Mouse (Mus musculus) frontal cortex, postnatal 14 days (tissue): ENCODE measurements around the gene Uchl5.

Experiments
- DNase-seq, 2 experiments: peaks; one replicate each; pipeline ENCODE4 v3.0.0; 2022; ENCODE audit warnings: low spot score in 2 of 2

Uchl5 gene

GRCm38 (mm10) chr1:143803537-143803936 lies 26.5 kb downstream of the Uchl5 start:
- DNase-seq = no peak

GRCm38 (mm10) chr1:143809062-143809461 lies 32.0 kb downstream of the Uchl5 start:
- no peak for DNase-seq

- peak; percentile 21 to 63 for DNase-seq
These were observed 36.7 kb downstream of the Uchl5 start for GRCm38 (mm10) chr1:143813676-143814360.

- DNase-seq = no peak
These were observed 43.2 kb downstream of the Uchl5 start for GRCm38 (mm10) chr1:143820096-143820877.

DNA sequence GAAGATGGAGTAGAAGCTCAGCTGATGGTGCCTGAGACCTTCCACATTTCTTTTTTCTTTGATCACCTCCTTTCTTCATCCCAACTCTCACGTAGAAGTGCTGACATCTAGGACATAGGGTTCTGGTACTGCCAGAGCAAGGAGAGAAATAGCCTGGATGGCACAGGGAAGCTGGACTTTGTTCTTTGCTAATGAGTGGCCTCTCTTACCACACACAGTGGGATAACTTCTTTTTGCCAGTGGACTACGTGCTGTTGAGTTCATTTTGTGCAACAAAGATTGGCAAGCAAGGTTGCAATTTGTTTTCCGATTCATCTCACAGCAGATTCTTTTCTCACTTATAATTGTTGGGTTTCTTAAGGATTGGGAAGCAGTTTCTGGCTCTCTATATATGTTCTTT lies 45.6 kb downstream of the Uchl5 start:
- no peak for DNase-seq

DNA sequence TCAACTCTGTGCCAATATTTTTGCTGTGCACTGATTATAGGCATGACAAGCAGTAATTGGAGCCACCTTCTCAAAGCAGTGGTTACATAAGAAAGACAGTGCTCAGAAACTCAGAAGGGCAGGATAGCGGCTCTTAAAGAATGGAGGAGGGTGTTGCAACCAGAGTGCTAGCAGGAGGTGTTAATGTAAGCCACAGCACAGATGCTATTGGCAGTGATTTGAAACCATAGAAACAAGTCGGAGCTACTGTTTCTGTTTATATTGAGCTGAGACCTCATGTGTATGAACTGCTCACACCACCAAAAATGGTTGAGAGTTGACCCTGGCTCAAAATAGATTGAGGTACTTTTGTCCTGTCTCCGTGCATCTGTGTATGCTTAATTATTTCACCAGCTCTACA lies 53.6 kb downstream of the Uchl5 start:
- DNase-seq = peak in 1 of 2 experiments; percentile 10

- no peak for DNase-seq
These were observed 59.5 kb downstream of the Uchl5 start for GRCm38 (mm10) chr1:143836363-143837182.

GRCm38 (mm10) chr1:143837681-143838080 lies 60.6 kb downstream of the Uchl5 start:
- no peak for DNase-seq

- no peak for DNase-seq
These were observed 61.9 kb downstream of the Uchl5 start for GRCm38 (mm10) chr1:143838896-143839410.

DNA sequence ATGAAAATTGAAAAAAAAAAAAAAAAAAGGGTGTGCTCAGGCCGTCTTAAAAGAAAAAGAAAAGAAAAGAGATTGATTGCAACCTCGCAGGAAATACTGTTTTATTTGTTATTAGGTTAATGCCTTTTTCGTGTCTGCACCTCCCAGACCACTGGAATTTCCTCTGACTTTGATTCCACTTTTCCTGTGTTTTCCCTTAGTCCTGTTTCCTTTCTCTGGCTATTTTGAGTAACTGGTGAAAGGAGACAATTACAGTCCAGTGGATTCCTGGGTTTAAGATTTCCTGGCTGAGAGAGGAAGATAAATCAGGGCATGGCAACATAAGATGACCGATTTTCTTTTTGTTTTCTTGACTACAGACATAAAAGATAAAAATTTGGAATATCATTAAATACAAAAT lies 75.3 kb downstream of the Uchl5 start:
- DNase-seq = no peak

DNA sequence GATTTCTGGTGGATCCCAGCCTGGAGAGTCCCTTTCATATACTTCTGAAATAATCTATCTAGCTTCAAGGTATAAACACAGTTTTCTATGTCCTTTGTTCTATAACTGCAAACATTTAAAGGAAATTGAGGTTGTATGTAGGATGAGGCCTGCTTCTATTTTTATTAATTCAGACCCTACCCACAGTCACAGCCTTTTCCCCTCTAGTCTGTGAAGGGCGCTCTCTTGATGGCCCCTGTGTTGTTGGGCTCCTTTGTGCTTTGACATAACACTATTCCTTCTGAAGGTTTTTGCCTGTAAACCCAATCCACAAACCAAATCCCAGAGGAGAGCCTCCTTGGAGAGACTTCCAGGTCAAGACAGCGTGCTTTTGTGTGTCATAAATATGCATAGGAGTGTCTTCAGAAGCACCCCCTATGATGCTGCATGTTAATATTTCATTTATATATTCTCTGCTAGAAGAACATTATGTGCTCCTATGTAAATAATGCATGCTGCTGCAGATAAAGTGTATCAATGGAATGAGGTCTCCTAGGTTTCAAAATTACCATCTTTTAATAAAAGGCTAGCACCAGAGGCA lies 75.8 kb downstream of the Uchl5 start:
- DNase-seq = no peak

GRCm38 (mm10) chr1:143853691-143854115 lies 76.6 kb downstream of the Uchl5 start:
- no peak for DNase-seq

DNA sequence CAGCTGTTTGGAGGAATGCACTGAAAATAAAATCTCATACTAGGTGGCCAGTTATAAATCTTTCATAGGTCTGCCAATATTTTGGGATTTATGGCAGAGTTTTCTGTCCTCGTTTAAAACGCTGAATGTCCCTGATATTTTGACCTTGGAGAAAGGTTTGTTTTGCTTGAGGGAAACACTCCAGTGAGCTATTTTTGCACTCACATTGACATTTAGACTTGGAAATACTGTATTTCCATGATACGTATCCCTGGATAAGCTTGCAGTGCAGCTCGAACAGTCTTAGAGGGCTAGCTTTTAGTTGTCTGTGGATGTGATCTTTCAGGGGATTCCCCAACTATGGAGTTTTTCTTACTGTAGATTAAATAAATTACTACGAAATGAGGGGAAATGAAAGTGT lies 78.6 kb downstream of the Uchl5 start:
- no peak for DNase-seq
